In genomic region chr1:176813292-176814035, GRCm38 (mm10) we compare ENCODE assay signal across 8 mouse cellular contexts. TPM values are rescaled to one million over a fixed set of nuclear protein-coding genes. Genes with fewer than 3 reads are reported as not detected.
DNase-seq lines count a peak whose midpoint lies in the region; ATAC-seq and TF ChIP-seq lines count a peak whose summit lies in the region.

No protein-coding gene starts in this region.

- peak overlapping the region; percentile 50 for H3K4me2 ChIP-seq in forebrain, embryonic 16.5 days (ENCODE audit: low read length)

- peaks cover 8% of the 10 kb centered on the region for H3K36me3 ChIP-seq in G1E (replicated peaks)
- H3K36me3 ChIP-seq in forebrain, embryonic 16.5 days (ENCODE audit: control insufficient read depth, insufficient read depth) = no peaks in the 10 kb centered on the region

- peaks cover 20% of the 10 kb centered on the region for H3K4me1 ChIP-seq in G1E (ENCODE audit: insufficient read depth, low read depth, low read length)
- peaks cover 25% of the 10 kb centered on the region for H3K4me1 ChIP-seq in forebrain, embryonic 16.5 days (replicated peaks; ENCODE audit: control insufficient read depth, insufficient read depth, low read length)

- 0% methylated on average over 56 of the region's 75 CpGs for WGBS in forebrain, embryonic 16.5 days

- H3K4me3 ChIP-seq in G1E (ENCODE audit: low read depth, low read length) = peak overlapping the region; percentile 93
- H3K4me3 ChIP-seq in forebrain, embryonic 16.5 days (replicated peaks; ENCODE audit: low read length) = peak overlapping the region; percentile 73

- H3K27ac ChIP-seq in forebrain, embryonic 16.5 days (ENCODE audit: low read length) = peak overlapping the region; percentile 100

- peak overlapping the region; percentile 100 for H3K9ac ChIP-seq in forebrain, embryonic 16.5 days (replicated peaks; ENCODE audit: low read depth, low read length)

- H3K27me3 ChIP-seq in G1E (ENCODE audit: insufficient read depth, low read length) = no peaks in the 10 kb centered on the region
- H3K27me3 ChIP-seq in forebrain, embryonic 16.5 days (replicated peaks; ENCODE audit: control insufficient read depth, insufficient read depth, low read length) = no peaks in the 10 kb centered on the region

- TF ChIP-seq CTCF in G1E (IDR thresholded peaks at IDR 0.05; ENCODE audit: low read depth, low read length) = no peak

- peak; percentile 22 for ATAC-seq in G1E (ENCODE audit: extremely low read depth, insufficient number of reproducible peaks, low FRiP score, poor library complexity, severe bottlenecking)
- peak; percentile 32 for ATAC-seq in forebrain, embryonic 16.5 days

- peak; percentile 27 for DNase-seq in G1E (ENCODE audit: low spot score)
- peak; percentile 71 to 76 for DNase-seq in cerebellum, adult 18-20 months
- DNase-seq in heart, postnatal 36 days = peak; percentile 69 to 84
- DNase-seq in layer of hippocampus, postnatal 10 days (ENCODE audit: low spot score in 2 of 2) = peak; percentile 73 to 78
- DNase-seq in lung, postnatal 14 days = peak; percentile 68
- DNase-seq in ovary, postnatal 36 days (ENCODE audit: low spot score) = peak; percentile 67
- DNase-seq in thymus, postnatal 10 days (ENCODE audit: low spot score in 2 of 2) = peak; percentile 36 to 54

- intact Hi-C loops in heart, postnatal 36 days (cut with DNase I) = loop anchor here (10.0 kb wide), 2 partner anchors 631 to 981 kb away; partner anchors contain the start of genes Adss and Zbtb18

- no peaks in the 10 kb centered on the region for H3K9me3 ChIP-seq in G1E (replicated peaks)
- no peaks in the 10 kb centered on the region for H3K9me3 ChIP-seq in forebrain, embryonic 16.5 days (ENCODE audit: control insufficient read depth, low read length)

RNA-seq across cellular contexts. Expression of gene Cep170, which starts 0.4 kb away (rescaled TPM):
- 114 and 124 TPM in 2 replicates for total RNA-seq in G1E (2014; fragmentation: Nextera tagmentation)
- 61.5 and 75.9 TPM in 2 replicates for total RNA-seq in G1E (2017)
- 2.0 and 2.5 TPM in 2 replicates for polyA plus RNA-seq in G1E (2012)
- 152 and 166 TPM in 2 replicates for polyA plus RNA-seq in forebrain, embryonic 16.5 days (2015; fragmentation: Nextera tagmentation; extraction: Ambion mirVana)
- 10 to 100 TPM; 24.8 to 26.2 TPM for total RNA-seq in heart, postnatal 36 days (2021)
- 100 to 1,000 TPM; 152 to 164 TPM for total RNA-seq in layer of hippocampus, postnatal 10 days (2021)

RNA-seq across cellular contexts. Expression of gene Sdccag8, which starts 1.0 kb away (rescaled TPM):
- total RNA-seq in G1E (2014; fragmentation: Nextera tagmentation) (11.9 and 12.5 TPM in 2 replicates), G1E (2017) (19.9 and 20.2 TPM in 2 replicates)
- 2.2 TPM in 2 replicates for polyA plus RNA-seq in G1E (2012)
- polyA plus RNA-seq in forebrain, embryonic 16.5 days (2015; fragmentation: Nextera tagmentation; extraction: Ambion mirVana) = 33.9 and 34.0 TPM in 2 replicates
- 1 to 10 TPM; 4.7 to 5.8 TPM for total RNA-seq in heart, postnatal 36 days (2021)
- 10 to 100 TPM in 1 of 2 experiments, 1 to 10 TPM in 1; 9.8 to 12.7 TPM for total RNA-seq in layer of hippocampus, postnatal 10 days (2021)

Comparison
In these comparisons a context has a peak if more than half of its experiments do, and no peak if none do; other contexts are left out.
1. Peak in every context shown above with its lines: DNase-seq, ATAC-seq, H3K4me3 ChIP-seq and H3K27ac ChIP-seq.